Mouse (Mus musculus) forebrain, embryonic 14.5 days (tissue): Measurements from ENCODE around the gene Arhgap40. TPM values are rescaled to one million over a fixed set of nuclear protein-coding genes. Genes with fewer than 3 reads are reported as not detected.

Source experiments
- ATAC-seq: fragments of 200-750 bp; cut with Nextera tagmentation; 2 replicates; pipeline ENCODE4 v1.8.0; 2017; ENCODE audit warnings: mild to moderate bottlenecking, moderate library complexity
- DNase-seq: peaks from one replicate; pipeline ENCODE4 v3.0.0-alpha.2; 2015; ENCODE audit warnings: low spot score
- H3K27ac ChIP-seq: fragments of 300-500 bp; sonication (generic); 2 replicates; pipeline ENCODE4 v1.5.1; 2014; ENCODE audit warnings: low read depth, mild to moderate bottlenecking, control low read depth, low read length, moderate library complexity
- H3K27me3 ChIP-seq: fragments of 300-500 bp; sonication (generic); replicated peaks from 2 replicates; pipeline ENCODE4 v1.6.1; 2014; ENCODE audit warnings: low read length, control low read depth, mixed read lengths; ENCODE audit not compliant: control insufficient read depth, insufficient read depth
- H3K36me3 ChIP-seq: fragments of 300-500 bp; sonication (generic); 2 replicates; pipeline ENCODE4 v1.6.1; 2014; ENCODE audit warnings: low read length, control low read depth; ENCODE audit not compliant: control insufficient read depth, insufficient read depth
- H3K4me1 ChIP-seq: fragments of 300-500 bp; sonication (generic); 2 replicates; pipeline ENCODE4 v1.6.1; 2014; ENCODE audit warnings: antibody characterized with exemption, low read length, control low read depth; ENCODE audit not compliant: control insufficient read depth, insufficient read depth
- H3K4me2 ChIP-seq: fragments of 300-500 bp; sonication (generic); 2 replicates; pipeline ENCODE4 v1.6.1; 2014; ENCODE audit warnings: mild to moderate bottlenecking, control low read depth, low read length
- H3K4me3 ChIP-seq: fragments of 300-500 bp; sonication (generic); 2 replicates; pipeline ENCODE4 v1.5.1; 2014; ENCODE audit warnings: low read depth, low read length, control low read depth
- H3K9ac ChIP-seq: fragments of 300-500 bp; sonication (generic); 2 replicates; pipeline ENCODE4 v1.6.1; 2014; ENCODE audit warnings: mild to moderate bottlenecking, low read length, control low read depth, moderate library complexity
- H3K9me3 ChIP-seq: fragments of 300-500 bp; sonication (generic); replicated peaks from 2 replicates; pipeline ENCODE4 v1.6.1; 2016; ENCODE audit warnings: low read length, control low read depth, mixed read lengths; ENCODE audit not compliant: control insufficient read depth
- WGBS: fragments of 180-500 bp; shearing (Covaris S2); extraction: QIAGEN DNeasy Blood & Tissue Kit; methylation state at CpG from one replicate; pipeline ENCODE4 v1.1.7; 2014; 5-methylcytosine and 5-hydroxymethylcytosine counted together
- polyA plus RNA-seq: library from polyadenylated mRNA; unstranded; fragments of >200 nt; fragmentation: Nextera tagmentation; extraction: Ambion mirVana; gene quantifications from 2 replicates; pipeline ENCODE4 v1.2.1, GENCODE M21; 2014

Arhgap40 gene
- polyA plus RNA-seq, 1 experiment from 2014 or later = 0.44 TPM

GRCm38 (mm10) chr2:158510665-158511064 lies 1.9 kb upstream of the Arhgap40 start:
- H3K27ac ChIP-seq = no peak overlapping the region
- DNase-seq = no peak
- H3K9me3 ChIP-seq = no peaks in the 10 kb centered on the region
- no peak overlapping the region for H3K9ac ChIP-seq
- H3K36me3 ChIP-seq = no peaks in the 10 kb centered on the region
- H3K4me3 ChIP-seq = no peak overlapping the region
- ATAC-seq = no peak
- no peaks in the 10 kb centered on the region for H3K27me3 ChIP-seq
- H3K4me2 ChIP-seq = no peak overlapping the region
- WGBS = 79% methylated on average over 6 of the region's 6 CpGs
- no peaks in the 10 kb centered on the region for H3K4me1 ChIP-seq

GRCm38 (mm10) chr2:158513821-158514336 lies 1.3 kb downstream of the Arhgap40 start:
- H3K9ac ChIP-seq = no peak overlapping the region
- no peaks in the 10 kb centered on the region for H3K27me3 ChIP-seq
- no peaks in the 10 kb centered on the region for H3K9me3 ChIP-seq
- H3K4me1 ChIP-seq = no peaks in the 10 kb centered on the region
- no peaks in the 10 kb centered on the region for H3K36me3 ChIP-seq
- DNase-seq (no peak), ATAC-seq (no peak)
- WGBS = 72% methylated on average over 12 of the region's 12 CpGs
- H3K4me3 ChIP-seq = no peak overlapping the region
- H3K4me2 ChIP-seq = no peak overlapping the region
- H3K27ac ChIP-seq = no peak overlapping the region

GRCm38 (mm10) chr2:158518583-158518982 lies 6.0 kb downstream of the Arhgap40 start:
- 63% methylated on average over 6 of the region's 6 CpGs for WGBS
- H3K36me3 ChIP-seq = no peaks in the 10 kb centered on the region
- DNase-seq (no peak), ATAC-seq (no peak)
- no peaks in the 10 kb centered on the region for H3K4me1 ChIP-seq
- no peak overlapping the region for H3K4me3 ChIP-seq
- no peak overlapping the region for H3K27ac ChIP-seq
- H3K4me2 ChIP-seq = no peak overlapping the region
- no peak overlapping the region for H3K9ac ChIP-seq
- H3K9me3 ChIP-seq = no peaks in the 10 kb centered on the region
- H3K27me3 ChIP-seq = no peaks in the 10 kb centered on the region

DNA sequence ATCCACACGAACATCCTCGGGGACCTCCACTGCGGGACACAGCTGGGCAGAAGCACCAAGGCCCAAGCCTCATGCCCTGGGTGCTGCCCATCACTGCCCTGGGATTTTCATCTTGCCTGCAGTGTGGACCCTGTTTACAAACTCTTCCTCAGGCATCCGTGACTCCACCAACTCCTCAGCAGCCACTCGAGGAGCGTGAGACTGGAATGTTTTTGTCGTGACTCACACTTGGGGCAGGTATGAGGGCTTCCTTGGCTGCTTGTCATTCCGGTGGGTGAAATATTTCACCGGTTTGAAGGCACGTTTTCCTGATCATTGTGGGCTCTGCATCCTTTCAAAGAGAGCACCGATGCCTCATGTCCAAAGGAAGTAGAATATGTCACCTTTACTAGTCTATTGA lies 6.5 kb downstream of the Arhgap40 start:
- WGBS = 81% methylated on average over 11 of the region's 11 CpGs
- DNase-seq (no peak), ATAC-seq (no peak)
- H3K9me3 ChIP-seq = no peaks in the 10 kb centered on the region
- H3K27me3 ChIP-seq = no peaks in the 10 kb centered on the region
- no peak overlapping the region for H3K9ac ChIP-seq
- H3K4me3 ChIP-seq = no peak overlapping the region
- H3K36me3 ChIP-seq = no peaks in the 10 kb centered on the region
- H3K4me2 ChIP-seq = no peak overlapping the region
- H3K4me1 ChIP-seq = no peaks in the 10 kb centered on the region
- H3K27ac ChIP-seq = no peak overlapping the region

DNA sequence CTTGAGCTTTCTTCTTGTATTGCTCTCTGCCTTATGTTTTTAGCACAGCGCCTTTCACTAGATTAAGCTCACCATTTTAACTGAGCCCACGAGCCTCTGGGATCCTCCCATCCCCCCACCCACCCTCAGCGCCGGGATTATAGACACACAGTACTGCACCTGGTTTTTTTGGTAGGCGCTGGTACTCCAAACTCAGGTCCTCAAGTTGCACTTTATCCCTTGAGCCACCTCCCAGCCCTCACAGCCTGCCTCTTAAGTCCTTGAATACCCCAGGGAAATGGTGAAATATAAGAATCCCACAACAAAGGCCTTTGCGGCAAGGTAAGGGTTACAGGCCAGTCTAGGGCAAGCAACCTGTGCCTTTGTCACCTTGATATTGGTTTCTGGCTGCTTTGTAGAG lies 7.2 kb downstream of the Arhgap40 start:
- ATAC-seq = no peak
- 79% methylated on average over 6 of the region's 6 CpGs for WGBS
- H3K4me3 ChIP-seq = no peak overlapping the region
- no peak overlapping the region for H3K27ac ChIP-seq
- H3K4me1 ChIP-seq = no peaks in the 10 kb centered on the region
- DNase-seq = no peak
- H3K27me3 ChIP-seq = no peaks in the 10 kb centered on the region
- H3K9me3 ChIP-seq = no peaks in the 10 kb centered on the region
- no peak overlapping the region for H3K9ac ChIP-seq
- no peak overlapping the region for H3K4me2 ChIP-seq
- H3K36me3 ChIP-seq = no peaks in the 10 kb centered on the region

GRCm38 (mm10) chr2:158523060-158523459 lies 10.5 kb downstream of the Arhgap40 start:
- DNase-seq = no peak
- Histone ChIP-seq H3K9me3 (no peaks in the 10 kb centered on the region), H3K36me3 (no peaks in the 10 kb centered on the region), H3K4me3 (no peak overlapping the region), H3K27me3 (no peaks in the 10 kb centered on the region), H3K9ac (no peak overlapping the region), H3K27ac (no peak overlapping the region), H3K4me1 (no peaks in the 10 kb centered on the region), H3K4me2 (no peak overlapping the region)
- ATAC-seq = no peak
- 78% methylated on average over 8 of the region's 8 CpGs for WGBS

- no peaks in the 10 kb centered on the region for H3K27me3 ChIP-seq
- H3K4me3 ChIP-seq = no peak overlapping the region
- H3K9me3 ChIP-seq = no peaks in the 10 kb centered on the region
- H3K36me3 ChIP-seq = no peaks in the 10 kb centered on the region
- no peaks in the 10 kb centered on the region for H3K4me1 ChIP-seq
- no peak overlapping the region for H3K4me2 ChIP-seq
- H3K9ac ChIP-seq = no peak overlapping the region
- 0 out of 2 replicates have a peak overlapping the region, but pooled peaks have one; percentile 21 for H3K27ac ChIP-seq
- ATAC-seq (peak; percentile 69; the same call in 1 of the 2 replicates), DNase-seq (peak; percentile 88)
- 70% methylated on average over 16 of the region's 16 CpGs for WGBS
Observed at GRCm38 (mm10) chr2:158524129-158524860, 11.7 kb downstream of the Arhgap40 start.

DNA sequence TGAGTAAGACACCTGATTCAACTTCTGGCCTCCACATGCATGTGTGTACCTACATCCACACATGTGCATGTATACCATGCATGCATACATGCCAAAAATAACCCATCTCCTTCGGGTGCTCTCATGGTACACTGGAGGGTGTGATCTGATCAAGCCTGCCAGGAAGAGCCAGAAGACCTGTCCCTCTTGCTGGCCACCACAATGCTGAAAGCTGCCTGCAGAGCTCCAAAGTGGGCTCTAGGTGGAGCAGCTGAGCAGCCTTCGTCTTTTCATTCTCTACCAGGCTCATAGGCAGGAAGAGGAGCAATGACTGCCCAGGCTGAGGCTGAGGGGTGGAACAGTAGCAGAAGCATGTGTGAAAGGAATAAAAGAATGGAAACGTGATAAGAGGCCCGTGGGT lies 21.5 kb downstream of the Arhgap40 start:
- ATAC-seq (peak; percentile 66), DNase-seq (peak; percentile 77)
- H3K4me1 ChIP-seq = no peaks in the 10 kb centered on the region
- no peaks in the 10 kb centered on the region for H3K36me3 ChIP-seq
- no peak overlapping the region for H3K4me2 ChIP-seq
- no peaks in the 10 kb centered on the region for H3K27me3 ChIP-seq
- no peak overlapping the region for H3K4me3 ChIP-seq
- no peaks in the 10 kb centered on the region for H3K9me3 ChIP-seq
- 10% methylated on average over 4 of the region's 4 CpGs for WGBS
- no peak overlapping the region for H3K27ac ChIP-seq
- no peak overlapping the region for H3K9ac ChIP-seq

DNA sequence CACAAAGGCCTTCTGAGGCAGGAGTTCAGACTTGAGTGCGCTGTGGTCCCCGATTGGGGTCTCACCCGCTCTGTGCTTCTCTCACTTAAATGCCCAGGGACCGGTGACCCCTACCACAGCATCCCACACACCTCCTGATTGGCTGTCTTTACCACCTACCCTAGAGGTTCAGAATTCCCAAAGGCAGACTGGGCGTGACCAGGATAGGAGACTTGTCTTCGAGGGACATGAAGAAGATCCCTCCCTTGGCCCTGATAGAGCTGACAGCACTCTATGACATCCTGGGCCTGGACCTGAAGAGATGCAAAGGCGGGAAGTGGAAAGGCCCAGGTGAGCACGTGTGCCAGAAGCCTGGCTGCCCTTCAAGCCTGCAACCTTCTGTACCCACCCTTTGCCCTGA lies 22.0 kb downstream of the Arhgap40 start:
- Histone ChIP-seq H3K27me3 (no peaks in the 10 kb centered on the region), H3K36me3 (no peaks in the 10 kb centered on the region), H3K4me1 (no peaks in the 10 kb centered on the region), H3K27ac (no peak overlapping the region), H3K4me2 (no peak overlapping the region), H3K9ac (no peak overlapping the region), H3K9me3 (no peaks in the 10 kb centered on the region), H3K4me3 (no peak overlapping the region)
- ATAC-seq (no peak), DNase-seq (no peak)
- WGBS = 78% methylated on average over 8 of the region's 8 CpGs
